ENCODE assay signal across 8 mouse cellular contexts in the genomic region with DNA sequence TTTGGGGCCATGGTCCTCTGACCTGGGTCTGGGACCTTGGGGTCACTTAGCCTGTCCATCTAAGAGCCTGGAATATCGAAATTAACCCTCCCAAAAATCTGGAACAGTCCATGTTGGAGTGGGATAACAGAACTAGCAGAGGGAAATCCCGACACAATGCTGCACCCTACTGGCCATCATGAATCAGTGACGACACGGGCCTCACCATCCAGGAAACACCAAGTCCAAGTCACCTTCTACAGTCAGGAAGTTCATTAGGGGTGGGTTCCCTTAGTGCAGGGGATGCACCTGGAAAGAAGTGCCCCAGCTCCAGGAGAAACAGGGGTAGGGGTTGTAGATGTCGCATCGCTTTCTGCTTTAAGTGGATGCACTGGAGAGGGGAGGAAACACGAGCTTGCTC. TPM values are rescaled to one million over a fixed set of nuclear protein-coding genes. Genes with fewer than 3 reads are reported as not detected.
DNase-seq lines count a peak whose midpoint lies in the region; ATAC-seq and TF ChIP-seq lines count a peak whose summit lies in the region.

No protein-coding gene starts in this region.

- dilution Hi-C loops in CH12.LX (cut with MboI; ENCODE audit: extremely low pct_ligation_motif_present, extremely low pct_unique_long_range_greater_than_20kb, low sequenced_read_pairs) = no loop called here

- ATAC-seq in heart, embryonic 12.5 days (ENCODE audit: insufficient number of reproducible peaks, low FRiP score) = peak; percentile 44; the same call in 1 of the 2 replicates

- no peaks in the 10 kb centered on the region for H3K9me3 ChIP-seq in CH12.LX (replicated peaks; ENCODE audit: low read length)
- H3K9me3 ChIP-seq in heart, embryonic 12.5 days (replicated peaks) = no peaks in the 10 kb centered on the region

- H3K4me3 ChIP-seq in CH12.LX (replicated peaks in 1 of 3; ENCODE audit: low read depth in 2 of 3, low read length in 2 of 3, poor library complexity in 1 of 3) = no peak overlapping the region
- no peak overlapping the region for H3K4me3 ChIP-seq in heart, embryonic 12.5 days
- no peak overlapping the region for H3K4me3 ChIP-seq in lung, adult 2 months (replicated peaks; ENCODE audit: extremely low read depth, low read depth, low read length)

- no peak overlapping the region for H3K9ac ChIP-seq in CH12.LX (ENCODE audit: insufficient read depth, low read depth)
- no peak overlapping the region for H3K9ac ChIP-seq in heart, embryonic 12.5 days

- H3K27ac ChIP-seq in CH12.LX (ENCODE audit: insufficient read depth, low read depth) = no peak overlapping the region
- no peak overlapping the region for H3K27ac ChIP-seq in heart, embryonic 12.5 days (ENCODE audit: poor library complexity, severe bottlenecking)

- TF ChIP-seq CTCF in CH12.LX (conservative IDR thresholded peaks at IDR 0.05 in 1 of 2, IDR thresholded peaks at IDR 0.05 in 1 of 2; ENCODE audit: low read depth in 2 of 2, low read length in 2 of 2) = peak; percentile 28 to 79; a peak in 2 of 4 replicates
- peak; percentile 88 for TF ChIP-seq CTCF in lung, adult 2 months (IDR thresholded peaks at IDR 0.05; ENCODE audit: insufficient read depth, low read length)

- TF ChIP-seq RAD21 in CH12.LX (IDR thresholded peaks at IDR 0.05; ENCODE audit: low read depth, low read length) = peak; percentile 83

- DNase-seq in CH12.LX (ENCODE audit: extremely low read depth) = peak; percentile 27
- DNase-seq in ZHBTc4 (ENCODE audit: low read depth, low spot score) = peak; percentile 68
- DNase-seq in embryo, embryonic 10 days (ENCODE audit: low spot score) = peak; percentile 86
- peak; percentile 80 for DNase-seq in kidney, postnatal 10 days
- DNase-seq in lung, adult 2 months = peak; percentile 48
- peak; percentile 79 for DNase-seq in retina, postnatal 1 day
- no peak for DNase-seq in natural killer cell, adult 2 months (ENCODE audit: low spot score in 2 of 2)

- no peaks in the 10 kb centered on the region for H3K79me2 ChIP-seq in CH12.LX (replicated peaks; ENCODE audit: control insufficient read depth, extremely low read depth, insufficient read depth, poor library complexity, severe bottlenecking)

- 17% methylated on average over 7 of the region's 7 CpGs for WGBS in heart, embryonic 12.5 days
- WGBS in lung, adult 2 months = 18% methylated on average over 7 of the region's 7 CpGs

- in situ Hi-C loops in CH12.LX (cut with MboI; ENCODE audit: low pct_ligation_motif_present, low pct_unique_long_range_greater_than_20kb, low sequenced_read_pairs) = no loop called here

- peaks cover 83% of the 10 kb centered on the region for H3K27me3 ChIP-seq in CH12.LX (replicated peaks)
- H3K27me3 ChIP-seq in heart, embryonic 12.5 days (replicated peaks) = no peaks in the 10 kb centered on the region

- TF ChIP-seq EP300 in CH12.LX (IDR thresholded peaks at IDR 0.05; ENCODE audit: low read length) = no peak

- no peaks in the 10 kb centered on the region for H3K36me3 ChIP-seq in CH12.LX (replicated peaks in 1 of 2; ENCODE audit: control insufficient read depth in 1 of 2, insufficient read depth in 1 of 2, low read length in 1 of 2)
- no peaks in the 10 kb centered on the region for H3K36me3 ChIP-seq in heart, embryonic 12.5 days

- TF ChIP-seq POLR2A in CH12.LX (IDR thresholded peaks at IDR 0.05; ENCODE audit: low read depth, low read length) = no peak
- TF ChIP-seq POLR2A in lung, adult 2 months (IDR thresholded peaks at IDR 0.05; ENCODE audit: borderline replicate concordance, extremely low read depth, low read depth, low read length) = no peak

- H3K4me1 ChIP-seq in CH12.LX (ENCODE audit: control insufficient read depth in 1 of 2, insufficient read depth in 2 of 2) = no peaks in the 10 kb centered on the region
- H3K4me1 ChIP-seq in heart, embryonic 12.5 days (replicated peaks) = no peaks in the 10 kb centered on the region
- H3K4me1 ChIP-seq in lung, adult 2 months (ENCODE audit: control insufficient read depth, insufficient read depth, low read length) = no peaks in the 10 kb centered on the region

- no peak overlapping the region for H3K4me2 ChIP-seq in CH12.LX (ENCODE audit: insufficient read depth, low read depth, poor library complexity, severe bottlenecking)
- no peak overlapping the region for H3K4me2 ChIP-seq in heart, embryonic 12.5 days

TF ChIP-seq in CH12.LX, 34 proteins besides CTCF, POLR2A, EP300 and RAD21:
- peak; percentile 77 for TF ChIP-seq SMC3 (IDR thresholded peaks at IDR 0.05; ENCODE audit: low read depth, low read length)
- TF ChIP-seq MAX (IDR thresholded peaks at IDR 0.05; ENCODE audit: low read length) = no peak
- no peak for TF ChIP-seq MAZ (IDR thresholded peaks at IDR 0.05; ENCODE audit: low read depth, low read length)
- no peak for TF ChIP-seq MXI1 (IDR thresholded peaks at IDR 0.05; ENCODE audit: low read depth, low read length)
- TF ChIP-seq ZC3H11A (IDR thresholded peaks at IDR 0.05; ENCODE audit: low read depth, low read length) = 0 out of 2 replicates have a peak, but pooled peaks have one; percentile 10

RNA-seq across cellular contexts. Expression of gene Ccdc187, which starts 20.7 kb away (rescaled TPM):
- total RNA-seq in CH12.LX (2012; rRNA removed) (not detected in 2 replicates), CH12.LX (2014; rRNA removed) (not detected in 2 replicates)
- polyA plus RNA-seq in CH12.LX (2012; ENCODE audit: insufficient read length, low read depth) = not detected in 2 replicates
- 0.05 and 0.09 TPM in 2 replicates for polyA plus RNA-seq in heart, embryonic 12.5 days (2016; fragmentation: Nextera tagmentation; extraction: Ambion mirVana)
- polyA plus RNA-seq in lung, adult 2 months (2012; rRNA removed) = 6.6 and 7.9 TPM in 2 replicates

RNA-seq across cellular contexts. Expression of gene Qsox2, which starts 36.3 kb away (rescaled TPM):
- total RNA-seq in CH12.LX (2012; rRNA removed) (10.2 and 11.5 TPM in 2 replicates), CH12.LX (2014; rRNA removed) (9.3 and 9.5 TPM in 2 replicates)
- 5.2 and 6.4 TPM in 2 replicates for polyA plus RNA-seq in CH12.LX (2012; ENCODE audit: insufficient read length, low read depth)
- 15.6 and 15.9 TPM in 2 replicates for polyA plus RNA-seq in heart, embryonic 12.5 days (2016; fragmentation: Nextera tagmentation; extraction: Ambion mirVana)
- polyA plus RNA-seq in lung, adult 2 months (2012; rRNA removed) = 20.4 and 24.5 TPM in 2 replicates

RNA-seq across cellular contexts. Expression of gene Gpsm1, which starts 41.7 kb away (rescaled TPM):
- total RNA-seq in CH12.LX (2012; rRNA removed) (5.4 and 8.1 TPM in 2 replicates), CH12.LX (2014; rRNA removed) (2.2 and 3.2 TPM in 2 replicates)
- polyA plus RNA-seq in CH12.LX (2012; ENCODE audit: insufficient read length, low read depth) = 3.0 and 3.6 TPM in 2 replicates
- 38.0 and 39.9 TPM in 2 replicates for polyA plus RNA-seq in heart, embryonic 12.5 days (2016; fragmentation: Nextera tagmentation; extraction: Ambion mirVana)
- polyA plus RNA-seq in lung, adult 2 months (2012; rRNA removed) = 49.9 and 56.2 TPM in 2 replicates

Comparison
In these comparisons a context has a peak if more than half of its experiments do, and no peak if none do; other contexts are left out.
1. DNase-seq: peak in CH12.LX (single experiment), ZHBTc4 (single experiment), embryo, embryonic 10 days (single experiment), kidney, postnatal 10 days (single experiment), lung, adult 2 months (single experiment) and retina, postnatal 1 day (single experiment); none in natural killer cell, adult 2 months (0 of 2).